Mouse (Mus musculus): ENCODE data around the gene Dlgap1. TPM values are rescaled to one million over a fixed set of nuclear protein-coding genes. Genes with fewer than 3 reads are reported as not detected.
"Not testable (repeated sequence)": the region's sequence is repeated elsewhere in the genome, so short reads cannot be mapped to it uniquely, and the experiment has no call there.

Dlgap1 gene
- total RNA-seq, 2 experiments from 2014 or later = not detected

- no peak for ATAC-seq (replicated peaks; ENCODE audit: poor library complexity, severe bottlenecking)
These were observed 859.7 kb downstream of the Dlgap1 start for GRCm38 (mm10) chr17:70828569-70828968.

DNA sequence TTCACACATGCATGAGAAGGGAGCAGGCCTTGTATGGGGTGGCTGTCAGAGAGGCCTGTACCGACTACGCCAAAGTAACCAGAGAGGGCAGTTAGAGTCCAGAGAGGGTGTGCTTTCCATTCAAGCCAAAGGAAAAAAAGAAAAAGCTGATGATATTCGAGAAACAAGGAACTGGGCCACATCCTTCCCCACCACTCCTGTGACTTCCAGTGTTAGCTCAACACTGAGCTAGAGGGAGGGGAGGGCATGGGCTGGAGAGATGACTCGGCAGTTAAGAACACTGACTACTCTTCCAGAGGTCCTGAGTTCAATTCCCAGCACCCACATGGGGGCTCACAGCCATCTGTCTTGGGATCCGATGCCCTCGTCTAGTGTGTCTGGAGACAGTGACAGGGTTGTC lies 860.3 kb downstream of the Dlgap1 start:
- ATAC-seq (replicated peaks; ENCODE audit: poor library complexity, severe bottlenecking) = no peak

- no peak for ATAC-seq (replicated peaks; ENCODE audit: poor library complexity, severe bottlenecking)
These were observed 861.3 kb downstream of the Dlgap1 start for GRCm38 (mm10) chr17:70829943-70830715.

DNA sequence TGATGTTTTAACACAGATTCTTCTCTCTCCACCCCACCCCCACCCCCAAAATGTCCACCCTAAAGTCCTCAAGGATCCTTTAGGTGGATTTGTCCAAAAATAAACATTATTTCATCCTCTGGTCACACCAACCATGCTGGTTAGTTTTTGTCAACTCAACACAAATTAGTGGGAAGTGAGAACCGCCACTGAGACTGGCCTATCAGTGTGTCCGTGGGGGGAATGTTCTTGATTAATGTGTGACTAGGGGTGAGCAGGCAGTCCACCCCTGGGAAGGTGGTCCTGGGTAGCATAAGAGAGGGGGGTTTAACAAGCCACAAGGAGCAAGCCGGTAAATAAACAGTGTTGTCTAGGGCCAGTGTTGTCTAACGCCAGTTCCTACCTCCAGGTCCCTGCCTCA lies 862.7 kb downstream of the Dlgap1 start:
- no peak for ATAC-seq (replicated peaks; ENCODE audit: poor library complexity, severe bottlenecking)

DNA sequence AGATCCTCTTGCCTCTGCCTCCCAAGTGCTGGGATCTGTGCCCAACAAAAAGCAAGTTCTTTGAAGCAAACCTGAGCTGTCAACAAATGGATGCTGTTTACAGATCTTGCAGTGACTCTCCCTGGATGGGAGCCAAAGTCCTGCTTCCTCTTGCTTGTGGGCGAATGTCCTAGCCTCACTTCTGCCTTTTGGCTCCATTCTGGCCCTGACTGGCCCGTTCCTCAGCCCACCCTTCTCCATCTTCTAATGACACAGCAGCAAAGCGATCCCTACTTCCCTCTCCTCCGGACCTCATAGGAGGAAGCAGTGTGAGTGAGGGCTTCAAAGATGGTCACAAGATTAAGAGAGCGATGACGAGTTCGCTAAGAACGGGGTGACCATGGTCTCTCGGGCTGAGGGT lies 863.7 kb downstream of the Dlgap1 start:
- ATAC-seq (replicated peaks; ENCODE audit: poor library complexity, severe bottlenecking) = peak; percentile 97

DNA sequence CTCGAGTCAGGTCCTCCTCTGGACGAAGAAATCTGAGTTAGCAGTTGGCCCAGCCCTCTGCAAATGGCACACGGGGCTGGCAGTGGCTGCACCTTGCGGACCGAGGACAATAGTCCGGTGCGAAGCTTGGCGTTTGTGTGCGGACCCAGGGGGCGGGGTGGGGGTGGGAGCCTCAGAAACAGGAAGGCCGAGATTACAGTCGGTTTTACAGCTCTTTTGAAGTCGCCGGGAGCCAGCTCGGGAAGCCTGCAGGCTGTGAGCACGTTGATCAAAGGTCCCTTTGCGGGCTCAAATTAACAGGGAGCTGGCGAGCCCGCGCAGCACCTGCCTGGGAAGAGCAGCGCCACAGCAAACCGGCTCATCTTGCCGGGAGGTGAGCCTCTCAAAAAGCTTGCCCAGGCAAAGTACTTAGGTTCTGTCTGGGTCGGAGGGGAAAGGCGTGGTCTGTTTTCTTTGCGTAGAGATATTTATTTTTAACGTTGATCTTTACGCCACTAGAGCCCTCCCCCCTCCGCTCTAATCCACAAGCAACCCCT lies 865.6 kb downstream of the Dlgap1 start:
- ATAC-seq (replicated peaks; ENCODE audit: poor library complexity, severe bottlenecking) = peak; percentile 6; the same call in 1 of the 2 replicates

- ATAC-seq (replicated peaks; ENCODE audit: poor library complexity, severe bottlenecking) = no peak; the same call in 1 of the 2 replicates
These were observed 866.4 kb downstream of the Dlgap1 start for GRCm38 (mm10) chr17:70835071-70835790.

- ATAC-seq (replicated peaks; ENCODE audit: poor library complexity, severe bottlenecking) = no peak
These were observed 867.9 kb downstream of the Dlgap1 start for GRCm38 (mm10) chr17:70836820-70837219.

- not testable (repeated sequence) for ATAC-seq (replicated peaks; ENCODE audit: poor library complexity, severe bottlenecking)
These were observed 868.6 kb downstream of the Dlgap1 start for GRCm38 (mm10) chr17:70837474-70837873.

DNA sequence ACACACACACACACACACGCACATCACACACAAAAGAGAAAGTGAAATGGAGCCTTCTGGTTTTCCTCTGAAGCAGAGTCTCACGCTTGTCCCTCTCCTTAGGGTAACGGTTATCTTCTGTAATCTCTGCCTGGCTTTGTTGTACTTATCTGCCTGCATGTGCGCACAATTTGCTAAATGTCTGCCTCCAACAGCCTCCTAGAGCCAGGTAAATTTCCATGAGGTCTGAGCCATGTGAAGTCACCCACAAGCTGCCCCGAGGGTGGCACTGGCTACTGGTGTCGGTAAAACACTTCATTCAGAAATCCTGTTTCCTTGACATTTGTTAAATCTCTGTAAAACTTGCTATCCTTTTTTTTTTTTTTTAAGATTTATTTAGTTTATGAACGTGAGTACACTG lies 869.2 kb downstream of the Dlgap1 start:
- ATAC-seq (replicated peaks; ENCODE audit: poor library complexity, severe bottlenecking) = no peak

DNA sequence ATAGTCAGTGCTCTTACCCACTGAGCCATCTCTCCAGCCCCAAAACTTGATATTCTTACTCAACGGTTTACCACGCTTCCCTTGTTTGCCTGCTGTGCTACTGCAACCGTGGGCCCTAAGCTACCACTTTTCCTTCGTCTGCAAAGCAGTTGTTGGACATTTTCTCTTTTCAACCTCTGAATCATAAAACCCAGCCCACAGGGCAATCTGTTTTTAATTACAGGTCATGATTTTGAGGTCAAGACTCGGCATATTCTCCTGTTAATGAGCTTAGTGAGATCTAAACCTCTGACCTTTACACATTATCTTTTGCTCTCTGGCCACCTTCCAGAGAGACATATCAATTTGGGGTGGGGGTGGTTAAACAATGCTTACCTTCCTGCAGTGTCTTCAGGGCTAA lies 869.7 kb downstream of the Dlgap1 start:
- no peak for ATAC-seq (replicated peaks; ENCODE audit: poor library complexity, severe bottlenecking)

DNA sequence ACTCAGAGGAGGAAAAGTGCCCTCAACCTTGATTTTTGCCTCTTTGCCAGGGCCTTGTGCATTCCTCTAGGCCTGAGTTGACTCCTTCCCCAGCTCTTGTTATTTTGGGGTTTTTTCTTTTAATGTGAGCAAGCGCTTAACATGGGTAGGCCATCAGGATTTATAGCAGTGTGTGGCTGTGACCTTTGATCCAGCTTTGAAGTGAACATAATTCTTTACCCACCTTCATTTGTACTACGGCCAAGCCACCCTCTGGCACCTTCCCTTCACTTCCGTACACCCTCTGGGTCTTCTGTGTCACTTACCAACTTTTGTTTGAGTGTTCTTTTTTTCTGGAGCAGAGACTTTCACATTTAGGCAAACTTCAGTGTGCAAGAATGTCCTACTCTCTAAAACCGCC lies 874.4 kb downstream of the Dlgap1 start:
- ATAC-seq (replicated peaks; ENCODE audit: poor library complexity, severe bottlenecking) = no peak

- ATAC-seq (replicated peaks; ENCODE audit: poor library complexity, severe bottlenecking) = no peak
These were observed 876.1 kb downstream of the Dlgap1 start for GRCm38 (mm10) chr17:70844971-70845370.

DNA sequence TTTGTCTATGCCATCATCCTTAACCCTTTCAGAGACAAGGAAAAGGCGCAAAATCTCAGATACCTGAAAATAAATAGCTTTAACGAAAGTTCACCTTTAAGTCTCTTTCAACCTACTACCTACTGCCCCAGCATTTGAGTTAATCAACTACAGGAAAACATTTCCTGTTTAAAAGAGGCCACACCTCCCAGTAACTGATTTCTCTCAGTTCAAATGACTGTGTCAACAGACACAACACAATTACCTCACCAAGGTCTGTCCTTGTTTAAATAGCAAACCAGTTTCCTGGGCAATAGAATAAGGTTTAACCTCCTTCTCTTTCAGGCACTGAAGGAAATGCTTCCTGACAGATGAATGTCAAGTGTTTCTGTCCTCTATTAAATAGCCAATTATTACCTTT lies 876.7 kb downstream of the Dlgap1 start:
- ATAC-seq (replicated peaks; ENCODE audit: poor library complexity, severe bottlenecking) = no peak

DNA sequence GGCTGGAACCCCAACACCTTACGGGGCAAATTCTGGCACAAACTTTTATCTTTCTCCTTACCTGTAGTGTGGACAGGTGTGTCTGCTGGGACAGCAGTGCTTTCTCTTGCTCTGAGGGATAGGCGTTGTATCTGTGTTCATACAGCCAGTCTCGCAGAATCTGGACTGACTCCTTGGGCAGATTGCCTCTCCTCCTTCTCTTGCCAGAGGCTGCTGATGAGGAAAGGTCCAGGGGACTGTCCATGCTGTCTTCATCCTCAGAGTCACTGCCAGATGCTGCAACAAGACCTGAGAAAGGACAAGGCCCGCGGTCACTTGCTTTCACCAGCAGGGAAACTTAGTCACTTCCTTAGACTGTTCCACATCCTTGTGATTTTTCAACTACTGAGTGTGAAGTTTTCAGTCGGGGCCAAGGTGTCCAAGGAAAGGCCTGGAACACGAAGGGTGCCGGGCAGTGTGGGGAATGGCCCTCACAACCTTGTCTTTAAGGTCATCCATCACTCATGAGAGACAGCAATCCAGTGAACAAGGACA lies 877.3 kb downstream of the Dlgap1 start:
- ATAC-seq (replicated peaks; ENCODE audit: poor library complexity, severe bottlenecking) = peak; percentile 14

- ATAC-seq (replicated peaks; ENCODE audit: poor library complexity, severe bottlenecking) = peak; percentile 9; the same call in 1 of the 2 replicates
These were observed 878.2 kb downstream of the Dlgap1 start for GRCm38 (mm10) chr17:70847086-70847485.

DNA sequence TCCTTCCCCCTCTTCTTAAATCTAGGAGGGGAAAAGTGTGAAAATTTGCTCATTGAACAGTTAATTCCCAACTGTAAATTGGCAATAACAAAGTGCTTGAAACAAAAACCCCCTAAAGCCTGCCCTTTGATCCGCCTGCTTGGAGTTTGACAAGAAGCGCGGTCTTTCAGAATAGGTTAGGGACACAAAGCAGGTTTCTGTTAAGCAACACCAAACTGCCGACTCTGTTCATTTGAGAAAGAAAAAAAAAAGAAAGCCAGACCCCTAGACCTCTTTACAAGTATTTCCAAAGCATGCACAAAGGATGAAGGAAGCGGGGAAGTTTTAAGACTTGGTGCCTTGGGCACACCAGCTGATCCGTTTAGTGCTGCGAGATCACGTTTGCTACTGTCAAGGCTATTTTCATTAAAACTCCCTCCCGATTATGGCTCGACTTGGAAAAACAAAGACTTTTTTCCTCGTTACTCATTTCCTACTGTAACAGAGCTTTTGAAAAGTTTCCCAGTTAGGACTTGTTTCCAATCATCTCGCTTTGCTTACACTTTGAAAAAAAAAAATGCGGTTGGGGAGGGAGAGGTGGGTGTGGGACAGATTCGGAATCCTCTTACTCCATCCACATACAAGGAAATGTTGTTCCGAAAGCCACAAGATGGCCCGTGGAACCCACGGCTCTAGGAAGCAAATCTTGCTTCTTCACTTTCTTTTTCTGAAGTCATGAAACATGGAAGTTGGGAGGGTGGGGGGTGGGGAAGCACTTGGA lies 879.1 kb downstream of the Dlgap1 start:
- ATAC-seq (replicated peaks; ENCODE audit: poor library complexity, severe bottlenecking) = no peak

DNA sequence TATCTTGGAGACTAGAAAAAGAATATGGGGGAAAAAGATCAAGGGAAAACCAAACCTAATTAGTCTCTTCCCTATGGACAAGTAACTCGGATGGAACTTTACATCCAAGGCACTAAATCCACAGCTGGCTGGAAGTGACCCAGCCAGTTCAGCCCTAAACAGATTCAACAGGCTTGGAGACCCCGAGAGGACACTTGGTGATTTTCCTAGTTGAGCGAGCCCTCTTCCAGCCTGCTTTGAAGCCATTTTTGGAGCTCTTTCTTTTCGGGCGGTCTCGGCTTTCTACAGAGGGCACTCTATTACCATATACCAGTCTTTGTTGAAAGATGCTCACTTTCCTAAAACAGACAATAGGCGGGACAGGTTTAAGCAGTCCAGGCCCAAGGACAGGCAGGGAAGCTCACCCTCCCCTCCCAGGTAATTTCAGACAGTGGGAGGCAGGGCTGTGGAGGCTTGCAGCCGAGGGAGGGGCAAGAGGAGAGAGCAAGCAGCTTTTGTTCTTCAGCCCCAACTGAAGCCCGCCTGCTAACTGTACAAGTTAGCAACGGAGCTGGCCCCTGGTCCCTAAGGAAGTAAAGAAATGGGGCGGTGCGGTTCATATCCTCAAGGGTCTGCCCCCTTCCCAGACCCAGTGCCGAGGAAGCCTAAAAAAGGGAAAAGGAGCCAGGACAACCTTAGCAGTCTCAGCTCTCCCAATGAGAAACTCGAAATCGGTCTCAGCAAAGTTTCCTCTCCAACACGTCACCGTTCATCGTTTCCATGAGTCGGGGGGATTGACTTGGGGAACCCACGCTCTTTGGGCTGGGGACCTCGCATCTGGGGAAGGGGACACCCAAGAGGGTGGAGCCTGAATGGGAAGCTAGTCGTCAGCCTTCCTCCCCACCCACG lies 879.9 kb downstream of the Dlgap1 start:
- peak; percentile 2 for ATAC-seq (replicated peaks; ENCODE audit: poor library complexity, severe bottlenecking)

- ATAC-seq (replicated peaks; ENCODE audit: poor library complexity, severe bottlenecking) = peak; percentile 5
These were observed 880.7 kb downstream of the Dlgap1 start for GRCm38 (mm10) chr17:70849399-70850232.

Data from granulocyte monocyte progenitor cell, adult 5-6 weeks (primary cell).